Mouse (Mus musculus) lung, adult 2 months (tissue): ENCODE data around the gene Irgc1.

ENCODE experiments used
- CTCF ChIP-seq: fragments of 200-500 bp; IDR thresholded peaks from 2 replicates; pipeline ENCODE4 v1.5.1; 2011; ENCODE audit warnings: mild to moderate bottlenecking, low read length, control low read depth; ENCODE audit not compliant: insufficient read depth
- POLR2A ChIP-seq: fragments of 200-500 bp; IDR thresholded peaks from 2 replicates; pipeline ENCODE4 v1.6.1; 2011; ENCODE audit warnings: low read depth, mild to moderate bottlenecking, control low read depth, low read length, borderline replicate concordance; ENCODE audit errors: extremely low read depth

- TF ChIP-seq POLR2A, result no peak
- no peak for TF ChIP-seq CTCF
Measured at GRCm38 (mm10) chr7:24421648-24422047, 30.4 kb downstream of the Irgc1 start.
